Mouse (Mus musculus) gastrocnemius, postnatal 10 days (tissue): Measurements from ENCODE around the gene Lactb. TPM values are rescaled to one million over a fixed set of nuclear protein-coding genes. Genes with fewer than 3 reads are reported as not detected.

Experiments used
- DNase-seq: peaks from one replicate; pipeline ENCODE4 v3.0.0; 2021; ENCODE audit warnings: mixed read lengths
- total RNA-seq, 2 experiments: library from RNA; stranded (reverse); gene quantifications; 2 replicates each; pipeline ENCODE4 v1.2.3; 2021

The Lactb gene
- total RNA-seq, 2 experiments from 2014 or later: 19.1 to 22.4 TPM

DNA sequence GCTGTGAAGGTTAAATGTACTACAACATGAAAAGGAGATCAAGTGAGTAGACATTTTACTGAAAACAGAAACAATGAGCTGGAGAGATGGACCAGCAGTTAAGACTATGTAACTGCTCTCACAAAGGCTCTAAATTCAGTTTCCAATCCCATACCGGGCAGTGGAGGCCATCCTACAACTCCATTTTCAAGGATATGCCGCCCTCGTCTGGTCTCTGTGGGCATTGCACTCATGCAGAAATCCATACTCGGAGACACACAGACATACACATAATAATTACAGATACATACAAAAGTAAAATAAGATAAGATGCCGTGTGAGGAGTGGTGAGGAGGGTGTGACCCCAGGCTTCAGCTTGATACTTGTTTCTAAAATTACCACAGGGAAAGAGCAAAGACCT, 5.2 kb upstream of the Lactb start:
- peak; percentile 77 for DNase-seq

DNA sequence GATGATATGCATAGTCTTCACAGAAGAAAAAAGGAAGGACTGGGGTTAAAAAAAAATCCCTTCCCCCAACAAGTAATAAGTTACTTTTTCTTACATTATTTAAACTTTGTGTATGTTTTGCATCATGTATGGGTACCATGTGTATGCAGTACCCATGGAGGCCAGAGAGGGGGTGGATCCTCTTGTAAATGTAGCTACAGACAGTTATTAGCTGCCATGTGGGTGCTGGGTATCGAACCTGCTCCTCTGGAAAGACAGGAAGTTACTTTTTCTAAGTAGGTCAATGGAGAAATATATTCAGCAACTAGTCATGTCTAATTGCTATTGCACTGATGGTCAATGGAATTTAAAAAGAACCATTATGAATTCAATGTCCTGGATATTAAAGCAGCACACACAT, 3.2 kb upstream of the Lactb start:
- DNase-seq: no peak

DNA sequence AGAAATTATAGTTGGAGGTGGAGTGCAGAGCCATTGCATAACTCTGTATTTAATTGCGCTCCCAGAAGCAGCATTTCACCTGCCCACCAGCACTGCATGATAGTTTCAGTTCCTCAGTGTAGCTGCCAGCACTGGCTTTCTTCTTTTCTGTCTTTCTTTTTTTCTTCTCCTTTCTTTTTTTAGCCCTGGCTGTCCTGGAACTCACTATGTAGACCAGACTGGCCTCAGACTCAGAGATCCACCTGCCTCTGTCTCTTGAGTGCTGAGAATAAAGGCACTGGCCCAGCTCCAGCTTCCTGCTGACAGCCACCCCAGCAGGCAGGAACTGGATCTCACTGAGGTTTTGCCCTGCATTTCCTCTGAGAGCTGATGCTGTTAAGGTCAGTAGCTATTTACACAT, 2.7 kb upstream of the Lactb start:
- no peak for DNase-seq

DNA sequence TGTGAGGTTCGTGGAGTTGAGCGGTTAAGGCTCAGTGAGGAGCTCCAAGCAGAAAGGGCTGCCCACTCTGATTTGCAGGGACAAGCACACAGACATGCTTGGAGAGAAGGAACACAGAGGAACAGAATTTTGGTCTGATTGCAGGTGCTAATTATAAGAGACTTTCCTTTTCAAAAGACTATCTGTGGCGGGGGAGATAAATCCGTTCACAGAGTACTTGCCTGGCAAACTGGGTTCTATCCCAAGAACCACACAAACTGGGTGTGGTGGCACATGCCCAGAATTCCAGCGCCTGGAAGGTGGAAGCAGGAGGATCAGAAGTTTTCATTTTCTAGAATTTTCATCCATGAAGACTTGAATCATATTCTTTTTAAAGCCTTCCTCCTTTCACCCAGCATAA, 1.8 kb upstream of the Lactb start:
- DNase-seq: no peak

DNA sequence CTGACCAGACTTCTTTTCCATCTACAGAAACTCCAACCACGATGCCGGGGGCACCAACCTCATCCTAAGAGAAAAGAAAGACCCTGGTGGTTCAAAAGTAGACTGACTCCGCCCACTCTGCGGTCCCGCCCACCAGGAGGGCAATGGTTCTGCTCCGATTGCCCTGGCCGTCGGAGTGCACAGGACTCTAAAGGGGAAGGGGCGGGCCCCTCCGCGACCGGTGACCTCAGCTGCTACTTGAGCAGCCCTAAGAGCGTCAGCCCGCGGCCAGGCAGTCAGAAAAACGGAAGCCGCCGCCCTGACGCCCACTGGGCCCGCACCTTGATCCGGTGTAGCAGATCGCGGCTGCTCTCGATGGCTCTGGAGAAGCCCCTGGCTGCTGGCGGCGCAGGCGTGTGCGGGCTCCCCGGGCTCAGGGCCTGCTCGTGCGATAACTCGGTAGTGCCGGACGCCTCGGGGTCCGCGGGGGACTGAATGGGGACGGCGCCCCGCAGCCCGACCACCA, 511 bp downstream of the Lactb start:
- peak; percentile 76 for DNase-seq

DNA sequence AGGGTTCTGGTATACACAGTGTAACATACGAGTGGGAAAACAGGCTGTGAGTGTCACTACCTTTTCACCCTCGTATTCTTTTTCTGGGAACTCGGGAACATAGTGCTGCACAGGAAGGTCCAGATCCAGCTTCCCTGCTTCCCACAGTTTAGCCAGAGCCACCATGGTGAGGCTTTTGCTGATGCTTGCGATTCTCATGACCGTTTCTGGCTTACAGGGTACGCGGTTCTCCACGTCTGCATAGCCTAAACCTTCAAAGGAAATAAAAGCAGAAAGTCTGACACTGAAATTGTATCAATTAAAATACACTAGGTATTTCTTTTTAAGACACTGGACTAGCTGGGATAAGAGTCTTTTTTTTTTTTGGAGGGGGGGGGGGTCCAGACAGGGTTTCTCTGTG, 4.2 kb downstream of the Lactb start:
- no peak for DNase-seq

DNA sequence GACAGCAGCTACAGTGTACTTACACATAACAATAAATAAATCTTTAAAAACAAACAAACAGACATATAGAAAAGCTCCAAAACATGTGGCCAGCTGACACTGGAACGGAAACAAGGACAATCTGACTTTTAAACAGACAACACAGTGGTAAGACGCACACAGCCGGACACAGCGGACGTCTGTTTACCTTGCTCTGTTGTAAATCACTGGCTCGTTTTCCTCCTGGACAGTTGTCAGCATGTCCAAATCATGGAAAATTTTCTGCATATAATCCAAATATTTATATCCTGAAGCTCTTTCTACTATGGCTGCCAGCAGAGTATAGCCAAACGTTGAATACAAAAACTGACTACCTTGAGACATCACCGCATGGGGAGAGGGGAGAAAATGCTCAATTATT, 7.8 kb downstream of the Lactb start:
- DNase-seq: no peak

DNA sequence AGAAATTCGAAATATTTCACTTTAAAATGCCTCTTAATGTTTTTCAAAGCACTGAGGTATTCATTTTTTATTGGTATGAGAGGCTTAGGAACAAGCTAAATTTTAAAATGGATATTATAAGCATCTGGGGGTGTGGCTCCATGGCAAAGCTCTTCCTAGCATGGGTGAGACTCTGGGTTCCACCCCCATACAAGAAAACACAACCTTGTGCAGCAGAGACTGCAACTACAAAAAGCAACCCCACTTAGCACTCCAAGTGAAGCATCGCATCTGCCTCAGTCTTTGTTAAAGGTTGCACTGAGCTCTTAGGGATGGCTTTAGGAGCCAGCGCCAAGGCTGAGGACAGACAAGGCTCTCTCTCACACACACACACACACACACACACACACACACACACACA, 13.8 kb downstream of the Lactb start:
- no peak for DNase-seq

DNA sequence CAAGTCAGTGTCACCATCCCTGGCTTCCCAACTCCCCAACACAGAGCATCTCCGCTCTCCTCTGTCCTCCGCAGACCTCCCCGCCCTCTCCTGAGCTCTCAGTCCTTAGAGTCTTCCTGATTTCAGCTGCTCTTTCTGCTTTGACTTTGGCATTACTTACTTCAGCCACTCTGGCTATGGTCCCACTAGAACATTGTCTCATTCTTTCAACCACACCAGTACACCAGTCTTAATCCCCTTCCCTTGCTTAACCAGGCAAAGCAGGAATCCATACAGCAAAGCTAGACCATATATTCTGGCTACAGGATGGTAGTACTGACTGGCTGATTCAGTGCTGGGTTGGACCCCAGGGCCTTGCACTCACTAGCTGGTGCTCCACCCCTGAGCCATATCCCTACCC, 17.8 kb downstream of the Lactb start:
- no peak for DNase-seq

DNA sequence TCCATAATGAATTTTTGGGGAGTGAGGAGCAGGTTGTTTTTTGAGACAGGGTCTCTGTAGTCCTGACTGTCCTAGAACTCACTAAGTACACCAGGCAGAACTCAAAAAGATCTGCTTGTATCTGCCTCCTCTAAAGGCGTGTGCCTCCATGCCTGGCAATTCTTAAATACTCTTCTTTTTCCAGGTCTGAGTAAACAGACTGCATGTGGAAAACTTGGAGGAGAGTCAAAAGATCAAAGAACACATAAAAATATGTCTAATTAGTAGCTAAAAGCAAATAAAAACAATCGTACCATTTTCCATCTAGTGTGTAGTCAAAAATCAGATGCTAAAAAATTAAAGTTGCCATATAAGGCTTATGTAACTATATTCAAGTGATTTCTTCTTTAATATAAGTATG, 22.4 kb downstream of the Lactb start:
- no peak for DNase-seq

DNA sequence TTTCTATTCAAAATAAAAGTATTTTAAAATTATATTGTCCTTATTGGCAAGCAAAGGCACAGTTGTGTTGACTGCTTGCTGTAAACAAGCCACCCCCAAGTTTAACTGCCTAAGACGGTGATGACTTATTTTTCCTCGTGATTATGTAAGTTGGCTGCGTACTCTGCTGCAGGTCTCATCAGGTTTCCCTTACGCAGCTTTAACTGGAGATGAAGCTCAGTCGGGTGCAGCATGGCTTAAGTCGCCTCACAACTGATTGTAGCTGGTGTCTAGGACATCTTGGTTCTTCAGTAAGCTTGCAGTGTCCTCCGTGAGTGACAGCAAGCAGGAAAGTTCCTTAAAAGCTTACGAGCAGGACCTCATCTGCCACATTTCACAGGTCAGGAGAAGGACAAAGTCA, 23.0 kb downstream of the Lactb start:
- no peak for DNase-seq

DNA sequence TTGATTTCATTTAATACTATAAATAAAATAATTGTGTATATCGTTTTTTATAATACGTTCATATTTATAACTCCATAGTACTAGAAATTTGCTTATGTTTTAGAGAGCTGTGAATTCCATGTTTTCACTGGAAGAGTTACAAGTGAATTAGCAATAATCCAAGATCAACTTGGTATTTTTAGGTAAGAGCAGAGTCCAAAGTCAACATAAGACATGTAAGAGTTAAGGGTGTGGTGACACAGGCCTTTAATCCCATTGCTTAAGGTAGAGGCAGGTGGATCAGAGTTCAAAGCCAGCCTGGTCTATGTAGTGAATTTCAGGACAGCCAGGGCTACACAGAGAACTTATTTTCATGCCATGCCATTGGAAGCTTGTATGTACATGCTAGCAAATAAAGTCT, 26.7 kb downstream of the Lactb start:
- DNase-seq: no peak

DNA sequence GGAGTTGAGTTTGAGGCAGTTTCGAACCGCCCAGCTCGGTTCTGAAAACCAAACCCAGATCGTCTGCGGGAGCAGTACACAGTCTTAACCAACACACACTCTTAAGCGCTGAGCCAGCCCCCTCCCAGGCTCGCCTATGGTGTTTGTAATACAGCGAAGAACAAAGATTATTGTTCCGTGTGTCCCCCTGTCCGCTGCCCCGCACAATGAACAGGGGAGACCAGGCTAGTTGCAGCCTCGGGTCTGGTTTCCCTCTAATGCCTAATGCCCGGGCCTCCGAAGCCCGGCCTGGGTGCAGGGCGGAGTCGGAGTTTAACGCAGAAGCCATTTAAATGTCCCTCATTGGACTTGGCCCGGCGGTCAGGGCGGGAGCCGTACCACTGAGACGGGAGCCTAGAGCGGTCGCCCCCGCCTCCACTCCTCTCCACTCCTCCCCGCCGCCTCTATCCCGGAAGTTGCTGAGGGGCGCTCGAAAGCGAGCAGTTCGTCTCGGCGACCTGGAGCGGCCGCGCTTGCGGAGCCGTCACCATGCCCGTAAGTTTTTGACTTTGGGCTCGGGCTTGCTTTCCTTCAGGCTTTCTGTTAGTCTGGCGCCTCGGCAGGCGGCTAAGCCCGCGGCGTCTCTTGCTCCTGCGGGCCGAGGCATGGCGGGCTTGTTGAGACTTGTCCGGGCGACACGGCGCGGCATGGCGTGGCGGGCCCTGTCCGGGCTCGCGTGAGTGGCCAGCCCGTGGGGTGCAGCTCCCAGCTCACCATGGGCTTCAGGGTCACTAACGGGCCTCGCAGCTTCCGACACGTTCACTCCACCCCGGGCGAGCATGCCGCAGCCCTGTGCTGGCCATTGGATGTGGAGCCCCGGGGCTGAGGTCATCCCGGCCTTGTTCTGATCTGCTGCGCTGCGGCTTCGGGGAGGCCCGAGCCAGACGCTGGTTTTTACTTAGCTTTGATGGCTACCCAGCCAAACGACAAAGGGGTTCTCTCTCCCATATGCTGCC, 29.3 kb downstream of the Lactb start, which contains the start of gene Rps27l:
TSS of gene Rps27l (plus strand) at position 440 of the 995 bp plus-strand sequence.
- peak; percentile 93 for DNase-seq

DNA sequence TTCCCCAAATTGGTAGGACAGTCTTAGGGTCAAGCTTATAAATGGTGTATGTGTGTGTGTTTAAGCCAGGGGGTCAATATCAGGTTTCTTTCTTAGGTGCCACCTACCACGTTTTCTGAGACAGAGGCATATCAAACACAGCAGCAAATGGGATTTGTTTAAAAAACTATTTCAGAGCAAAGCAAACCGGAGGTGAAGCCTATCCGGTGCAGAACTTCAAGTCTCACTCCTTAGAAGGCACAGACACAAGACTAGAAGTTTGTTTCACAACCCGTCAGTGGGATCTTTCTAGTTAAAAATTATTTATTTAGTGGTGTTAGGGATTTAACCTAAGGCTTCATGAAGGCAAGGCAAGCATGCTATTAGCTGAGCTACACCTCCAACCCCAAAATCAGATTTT, 30.1 kb downstream of the Lactb start:
- DNase-seq: no peak

DNA sequence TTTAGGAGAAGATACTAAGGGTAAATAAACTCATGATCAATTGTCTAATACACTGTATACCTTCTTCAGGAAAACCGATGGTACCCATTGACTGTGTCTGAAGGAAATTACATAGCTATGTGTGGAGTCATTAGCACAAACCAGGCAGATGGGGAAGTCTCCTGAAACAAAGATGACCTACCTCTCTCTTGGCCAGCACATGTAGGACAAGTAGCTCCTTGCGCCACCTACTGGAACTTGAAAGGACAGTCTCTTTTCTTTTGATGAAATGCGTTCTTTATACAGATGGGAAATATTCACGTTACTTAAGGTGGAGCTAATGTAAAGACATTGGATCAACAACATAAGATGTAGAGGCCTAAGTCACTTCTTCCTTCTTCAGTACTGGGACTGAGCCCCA, 36.4 kb downstream of the Lactb start:
- no peak for DNase-seq

DNA sequence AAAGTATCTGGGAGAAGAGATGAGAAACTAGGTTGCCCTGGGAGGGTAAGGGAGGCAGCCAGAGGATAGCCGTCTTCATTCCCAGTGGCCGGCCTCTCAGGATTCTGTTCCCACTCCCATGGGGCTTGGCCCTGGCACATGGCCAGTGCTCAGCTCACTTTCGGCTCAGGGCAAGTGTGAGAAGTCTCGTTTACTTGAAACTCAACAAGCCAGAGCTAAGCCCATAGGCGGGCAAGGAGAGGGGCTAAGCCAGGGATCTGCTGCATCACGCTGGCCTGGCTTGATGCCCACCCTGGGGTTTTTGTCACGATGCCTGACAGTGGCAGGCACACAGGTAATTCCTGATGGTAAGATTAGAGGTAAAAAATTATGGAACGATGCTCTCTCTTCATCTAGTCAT, 37.8 kb downstream of the Lactb start:
- peak; percentile 66 for DNase-seq

DNA sequence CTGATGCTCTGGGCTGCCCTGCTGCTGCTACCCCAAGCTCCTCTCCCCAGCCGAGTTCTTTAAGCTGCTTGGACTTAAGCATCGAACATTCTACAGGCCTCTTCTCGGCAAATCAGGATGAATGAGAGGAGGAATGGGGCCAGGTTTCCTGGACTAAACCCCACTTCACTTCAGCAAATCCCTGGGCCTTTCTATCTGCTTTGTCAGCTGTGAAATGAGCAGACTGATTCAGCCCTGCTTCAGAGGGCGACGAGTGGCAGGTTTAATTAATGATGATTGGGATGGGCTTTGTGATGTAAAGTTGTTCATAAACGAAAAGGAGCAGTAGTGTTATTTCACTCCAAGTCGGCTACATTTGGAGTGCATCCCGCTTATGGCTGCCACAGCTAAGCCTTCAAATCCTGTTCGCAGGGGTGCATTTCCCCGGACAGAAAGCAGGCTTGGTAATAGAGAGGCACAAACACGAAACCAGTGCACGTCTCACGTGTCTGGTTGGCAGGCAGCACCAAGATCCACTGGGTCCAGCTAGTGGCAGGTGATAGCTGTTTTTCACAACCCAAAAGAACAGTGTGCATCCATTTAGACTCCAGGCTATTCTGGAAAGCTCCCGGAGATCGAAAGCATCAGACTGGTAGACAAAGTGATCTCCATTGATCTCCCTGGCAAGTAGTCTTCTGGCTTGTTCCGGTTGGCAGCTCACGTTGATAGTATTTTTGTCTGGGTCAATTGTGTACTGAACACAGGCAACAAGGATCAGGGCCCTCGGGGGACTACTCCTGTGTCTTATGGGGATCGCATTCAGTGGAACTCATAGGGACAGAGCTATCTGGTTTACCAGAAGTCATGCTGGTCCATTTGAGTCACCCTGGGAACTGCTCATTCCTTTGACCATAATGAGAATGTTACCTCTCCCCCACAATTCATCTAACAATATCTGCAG, 41.1 kb downstream of the Lactb start:
- no peak for DNase-seq

DNA sequence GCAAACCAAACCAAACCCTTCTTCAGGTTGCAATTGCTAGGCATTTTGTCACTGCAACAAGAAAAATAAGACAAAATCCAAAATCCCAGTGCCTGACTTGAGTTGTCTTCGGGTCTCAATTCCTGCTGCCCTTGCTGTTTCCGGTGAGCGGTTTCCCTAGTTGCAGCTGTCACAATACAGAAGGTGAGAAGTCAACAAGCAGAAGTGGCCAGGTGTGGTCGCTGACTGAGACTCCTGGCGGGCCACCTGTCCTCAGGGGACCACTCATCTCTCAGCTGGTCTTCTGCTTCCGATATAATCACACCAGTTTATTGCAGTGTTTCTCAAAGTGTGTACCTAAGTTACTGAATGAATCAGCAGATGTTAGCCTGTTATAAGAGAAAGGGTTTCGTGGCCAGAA, 44.9 kb downstream of the Lactb start:
- no peak for DNase-seq

DNA sequence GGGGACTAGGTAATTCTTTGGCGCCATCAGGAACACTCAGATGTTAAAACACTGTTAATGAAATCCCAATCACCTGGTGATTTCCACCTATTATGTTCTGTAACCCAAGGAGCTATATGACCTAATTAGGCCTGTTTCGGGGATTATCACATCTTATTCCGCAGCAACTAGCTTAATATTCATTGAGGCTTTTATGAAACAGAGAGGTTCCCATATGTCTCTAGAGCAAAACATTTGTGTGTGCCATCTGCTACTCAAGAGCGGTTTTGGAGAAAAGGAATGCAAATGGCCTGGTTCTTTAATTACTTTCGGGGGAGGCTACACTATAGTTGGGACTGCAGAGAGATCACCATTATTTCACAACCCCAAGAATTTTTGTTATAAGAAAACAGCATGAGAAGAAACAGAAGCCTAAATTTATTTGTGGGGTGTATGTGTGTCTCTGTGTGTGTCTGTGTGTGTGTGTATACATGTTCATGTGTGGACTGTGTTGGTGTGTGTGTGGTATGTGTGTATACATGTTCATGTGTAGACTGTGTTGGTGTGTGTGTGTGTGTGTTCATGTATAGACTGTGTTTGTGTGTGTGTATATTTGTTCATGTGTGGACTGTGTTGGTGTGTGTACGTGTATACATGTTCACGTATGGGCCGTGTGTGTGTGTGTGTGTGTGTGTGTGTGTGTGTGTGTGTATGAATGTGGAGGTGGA, 47.4 kb downstream of the Lactb start:
- no peak for DNase-seq

DNA sequence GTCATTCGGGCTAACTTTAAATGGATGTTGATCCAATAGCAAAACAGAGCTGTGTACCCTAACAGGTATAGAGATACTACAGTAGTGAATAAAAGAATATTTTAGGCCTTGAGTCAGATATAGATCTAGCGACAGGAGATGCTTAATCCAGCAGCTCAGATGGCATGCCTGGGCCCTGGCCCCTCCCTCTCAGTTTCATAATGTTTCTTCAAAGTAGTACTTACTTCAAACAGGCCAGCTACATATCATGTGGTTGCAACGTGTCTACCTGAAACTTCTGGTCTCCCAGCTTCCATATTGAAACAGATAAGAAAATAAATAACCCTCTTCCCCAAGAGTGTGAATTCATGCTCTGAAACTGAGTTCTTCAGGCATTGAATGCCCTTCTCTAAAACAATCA, 49.4 kb downstream of the Lactb start:
- DNase-seq: no peak

DNA sequence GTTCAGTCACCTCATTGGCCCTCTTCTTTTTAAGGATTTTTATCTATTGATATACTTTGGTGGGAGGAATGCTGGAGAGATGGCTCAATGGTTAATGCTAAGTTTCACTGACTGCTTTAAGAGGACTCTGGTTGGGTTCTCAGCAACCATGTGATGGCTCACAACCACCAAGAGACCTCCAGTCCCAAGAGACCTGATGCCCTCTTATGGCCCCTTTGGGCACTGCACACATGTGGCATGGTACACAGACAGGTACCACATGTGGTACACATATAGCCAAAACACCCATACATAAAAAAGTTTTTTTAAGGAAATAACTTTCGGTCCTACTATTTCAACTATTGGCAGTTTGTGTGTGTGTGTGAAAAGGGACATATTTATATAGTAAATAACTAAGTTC, 53.2 kb downstream of the Lactb start:
- no peak for DNase-seq
